Mouse (Mus musculus) bone marrow, adult 2 months (tissue): ENCODE measurements at regions not wholly inside any gene's neighbourhood (a gene's known extent, or its start where the extent isn't known, plus 50 kb on each side); places are given as distances from the start of the nearest gene placed in this dataset.

ENCODE experiments used
- CTCF ChIP-seq: fragments of 200-500 bp; IDR thresholded peaks from 2 replicates; pipeline ENCODE4 v1.5.1; 2011; ENCODE audit warnings: low read length, control low read depth; ENCODE audit not compliant: control insufficient read depth, insufficient read depth
- POLR2A ChIP-seq: fragments of 200-500 bp; IDR thresholded peaks from 2 replicates; pipeline ENCODE4 v1.6.1; 2011; ENCODE audit warnings: low read depth, mild to moderate bottlenecking, control low read depth, low read length, borderline replicate concordance; ENCODE audit not compliant: control insufficient read depth

DNA sequence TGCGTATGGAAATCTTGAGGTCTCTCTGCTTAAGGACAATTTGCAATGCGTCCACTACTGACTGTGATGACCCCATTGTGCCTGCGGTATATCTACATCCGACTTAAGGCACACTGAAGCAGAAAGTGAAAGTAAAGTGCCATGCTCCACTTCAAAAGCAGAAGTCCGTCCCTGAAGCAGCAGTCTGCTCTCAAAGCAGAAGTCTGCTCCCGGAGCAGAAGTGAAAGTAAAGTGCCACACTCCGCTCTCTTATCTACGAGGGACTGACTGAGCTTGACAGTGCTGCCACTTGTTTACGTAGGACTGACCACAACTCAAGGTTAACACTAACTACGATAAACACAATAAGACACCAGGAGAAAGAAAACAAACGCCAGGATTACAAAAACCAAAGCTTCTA is 72.8 kb upstream of the Slc22a8 start:
- TF ChIP-seq CTCF = no peak
- TF ChIP-seq POLR2A = no peak
